Mouse (Mus musculus): ENCODE measurements around the gene Phc2.

Gene Phc2

DNA sequence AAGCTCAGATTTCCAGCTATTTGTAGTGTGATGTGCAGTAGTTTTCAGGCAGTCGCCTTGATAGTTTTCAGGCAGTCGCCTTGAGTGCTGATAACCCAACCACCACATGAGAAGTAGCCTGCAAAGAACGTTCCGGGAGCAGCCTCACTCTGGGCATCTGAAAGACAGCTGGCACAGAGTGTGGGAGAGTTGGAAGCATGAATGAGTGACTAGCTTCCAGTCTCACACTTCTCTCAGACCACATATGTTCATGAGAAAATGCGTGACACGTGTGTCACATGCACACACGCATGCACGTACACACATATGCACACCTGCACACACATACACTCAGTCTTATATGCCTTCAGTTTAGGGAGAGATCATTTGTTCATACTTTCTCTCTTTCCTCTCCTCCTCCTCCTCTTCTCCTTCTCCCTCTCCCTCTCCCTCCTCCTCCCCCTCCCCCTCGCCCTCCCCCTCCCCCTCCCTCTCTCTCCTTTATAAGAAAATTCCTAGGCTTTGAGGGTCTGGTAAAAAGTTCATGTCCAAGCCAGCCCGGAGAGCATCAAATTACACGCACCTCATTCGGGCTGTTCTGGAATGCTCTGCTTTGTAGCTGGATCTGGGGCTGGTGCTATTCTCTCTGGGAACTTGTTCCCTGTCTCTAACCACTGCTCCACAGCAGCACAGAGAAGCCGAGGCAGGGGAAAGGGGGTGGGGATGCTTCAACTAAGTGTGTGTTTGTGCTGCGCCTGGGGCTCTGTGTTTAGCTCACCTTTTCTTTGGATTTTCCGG, 37.8 kb downstream of the Phc2 start:
- no peak for DNase-seq

DNA sequence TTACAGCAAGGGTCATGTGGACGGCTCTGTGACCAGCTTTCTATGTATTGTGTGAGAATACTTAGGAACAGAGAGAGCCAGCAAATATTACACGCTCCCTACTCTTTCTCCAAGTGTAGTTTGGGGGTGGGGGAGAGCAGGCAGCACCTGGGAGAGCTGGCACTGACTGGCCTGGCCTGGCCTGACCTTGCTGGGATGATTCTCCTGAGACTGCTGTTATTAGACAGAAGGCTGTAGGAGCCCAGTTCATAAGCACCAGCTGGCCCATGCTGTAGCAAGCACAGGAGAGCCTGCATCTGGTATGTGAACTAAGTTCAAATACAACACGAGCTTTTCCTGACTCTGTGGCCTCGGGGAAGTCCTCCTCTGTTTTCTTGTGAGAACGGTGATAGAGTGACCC, 38.7 kb downstream of the Phc2 start:
- DNase-seq: no peak

DNA sequence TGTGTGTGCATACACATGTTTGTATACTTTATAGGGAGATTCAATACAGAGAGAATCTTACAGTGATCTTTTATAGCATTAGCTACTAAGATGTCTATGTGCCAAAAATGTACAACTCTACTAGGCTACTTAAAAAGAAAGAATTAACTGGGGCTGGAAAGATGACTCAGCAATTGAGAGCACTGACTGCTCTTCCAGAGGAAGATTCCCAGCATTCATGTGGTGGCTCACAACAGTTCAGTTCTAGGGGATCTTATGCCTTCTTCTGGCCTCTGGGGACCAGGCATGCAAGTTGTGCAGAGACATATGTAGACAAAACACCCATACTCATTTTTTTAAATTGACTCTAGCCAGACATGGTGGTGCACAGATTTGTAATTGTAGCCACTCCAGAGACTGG, 39.8 kb downstream of the Phc2 start:
- DNase-seq: no peak

DNA sequence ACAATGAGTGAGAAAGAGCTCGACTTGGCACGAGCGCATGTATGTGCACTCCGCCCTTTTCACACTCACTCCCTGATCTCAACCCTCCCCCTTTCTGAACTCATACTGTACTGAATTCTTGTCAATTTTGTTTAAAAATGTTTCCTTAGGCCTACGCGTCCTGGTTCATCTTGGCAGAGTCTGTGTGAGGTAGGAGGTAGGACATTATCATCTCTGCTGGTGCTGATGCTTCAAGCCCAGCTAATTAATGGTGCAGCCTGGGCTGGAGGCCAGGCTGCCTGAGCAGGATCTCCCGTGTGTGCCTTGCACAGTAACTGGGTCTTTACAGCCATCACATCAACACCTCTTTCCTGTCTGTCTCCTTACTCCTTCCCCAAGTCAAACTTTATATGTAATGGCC, 40.6 kb downstream of the Phc2 start:
- no peak for DNase-seq

DNA sequence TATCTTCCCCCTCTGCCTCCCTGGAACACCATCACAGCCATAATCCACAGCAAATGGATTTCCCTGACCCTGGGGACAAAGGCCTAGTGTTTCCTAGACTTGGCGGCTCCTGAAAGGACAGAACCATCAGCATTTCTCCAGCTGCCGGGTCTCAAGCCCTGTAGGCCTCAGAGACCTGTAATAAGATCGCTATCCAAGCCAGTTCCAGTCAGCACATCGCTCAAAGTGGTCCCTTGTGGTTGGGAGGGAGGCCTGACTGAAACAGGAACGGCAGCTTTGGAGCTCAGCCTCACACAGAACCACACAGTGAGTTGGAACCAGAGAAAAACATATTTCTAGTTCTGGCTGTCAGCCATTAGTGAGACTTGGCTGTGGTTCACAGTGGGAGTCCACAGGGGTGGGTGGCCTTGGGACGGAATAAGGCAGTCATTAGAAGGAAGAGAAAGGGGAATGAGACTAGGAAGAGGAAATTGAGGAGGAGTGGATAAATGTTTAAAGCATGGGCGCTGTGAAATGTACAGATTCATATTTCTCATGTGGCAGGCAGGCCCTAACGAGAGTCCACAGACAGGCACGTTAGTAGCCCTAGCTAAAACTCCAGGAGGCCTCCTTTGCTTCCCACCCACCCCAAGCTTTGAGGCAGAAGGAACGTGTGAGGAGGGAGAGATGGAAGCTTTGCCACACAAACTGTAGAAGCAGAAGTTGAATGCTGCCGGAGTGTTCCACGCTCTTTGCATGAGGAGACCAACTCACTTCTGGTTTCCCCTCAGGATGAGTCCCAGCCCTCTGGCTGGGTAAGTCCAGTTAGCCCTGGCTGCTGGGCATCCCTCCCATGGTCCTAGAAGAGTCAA, 43.7 kb downstream of the Phc2 start:
- no peak for DNase-seq

DNA sequence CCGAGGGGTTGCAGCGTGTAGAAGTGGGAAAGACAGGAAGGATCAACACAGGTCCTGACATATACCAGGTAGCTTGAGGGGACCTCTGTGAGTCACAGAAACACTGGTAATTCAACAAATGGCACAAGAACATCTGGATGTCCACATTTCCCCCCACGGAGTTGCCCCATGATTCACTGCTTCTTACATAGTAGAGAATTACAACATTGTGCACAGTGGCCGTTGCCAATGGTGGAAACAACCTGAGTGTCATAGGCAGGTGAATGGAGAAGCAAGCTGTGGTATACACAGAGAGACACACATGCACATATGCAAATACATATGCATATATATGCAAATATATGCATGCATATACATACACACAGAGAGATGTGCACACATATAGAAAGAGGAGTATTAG, 45.4 kb downstream of the Phc2 start:
- DNase-seq: no peak

DNA sequence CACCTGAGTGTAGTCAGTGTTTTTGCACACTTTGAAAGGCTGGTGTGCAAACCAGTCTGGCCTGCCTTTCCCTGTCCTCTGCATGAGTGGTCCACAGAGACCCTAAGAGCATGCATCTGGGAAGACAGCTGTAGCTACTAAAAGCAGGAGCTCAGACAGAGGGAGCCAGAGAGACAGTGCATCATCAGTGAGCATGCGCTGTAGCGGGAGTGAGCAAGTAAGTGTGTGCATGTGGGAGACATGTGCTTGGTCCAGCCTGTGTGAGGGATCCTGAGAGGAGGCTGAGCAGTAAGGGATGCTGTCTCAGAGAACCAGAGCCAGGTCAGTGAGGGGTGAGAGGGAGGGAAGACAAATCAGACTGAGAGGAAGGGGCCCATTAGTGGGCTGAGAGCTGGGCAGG, 46.0 kb downstream of the Phc2 start:
- no peak for DNase-seq

DNA sequence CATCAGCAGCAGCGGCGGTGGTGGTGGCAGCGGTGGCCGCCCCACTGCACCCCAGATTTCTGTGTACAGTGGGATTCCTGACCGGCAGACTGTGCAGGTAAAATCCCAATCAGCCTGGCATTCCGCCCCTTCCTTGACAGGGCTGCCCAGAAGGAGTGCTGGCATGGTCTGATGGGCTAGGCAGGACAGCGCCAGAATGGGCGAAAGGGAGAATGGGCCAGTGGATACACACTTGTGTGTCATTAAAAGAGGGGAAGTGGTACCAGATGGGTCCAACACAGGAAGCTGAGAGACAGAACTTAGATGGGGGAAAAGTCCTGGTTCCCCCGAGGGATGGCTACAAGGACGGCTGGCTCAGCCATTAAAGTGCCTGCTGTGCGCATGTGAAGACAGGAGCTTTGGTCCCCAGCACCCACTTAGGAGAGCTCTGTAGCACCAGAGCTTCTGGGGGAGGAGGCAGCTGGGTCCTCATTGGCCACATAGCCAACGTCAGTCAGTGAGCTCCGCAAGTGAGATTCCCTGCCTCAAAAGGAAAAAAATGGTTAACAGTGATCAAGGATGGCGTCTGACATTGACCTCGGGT, 50.7 kb downstream of the Phc2 start:
- DNase-seq: no peak

DNA sequence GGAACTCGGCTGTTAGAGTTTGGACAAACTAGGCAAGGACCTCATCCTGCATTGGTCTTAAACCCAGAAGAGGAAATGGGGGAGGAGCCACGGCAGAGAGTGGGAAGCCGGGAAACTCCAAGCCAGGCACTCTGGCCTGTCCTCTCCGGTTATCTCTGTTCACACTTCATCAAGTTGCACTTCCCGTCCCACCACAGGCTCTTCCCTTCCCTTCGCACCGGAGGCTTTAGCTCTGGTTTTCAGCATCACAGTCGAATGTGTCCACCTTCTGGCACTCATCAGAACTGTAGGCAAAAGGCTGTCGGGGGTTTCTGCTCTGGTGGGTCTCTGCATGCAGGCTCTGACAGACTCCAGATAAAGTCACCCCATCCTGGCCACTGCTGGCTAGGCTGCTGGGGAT, 52.1 kb downstream of the Phc2 start:
- DNase-seq: no peak

DNA sequence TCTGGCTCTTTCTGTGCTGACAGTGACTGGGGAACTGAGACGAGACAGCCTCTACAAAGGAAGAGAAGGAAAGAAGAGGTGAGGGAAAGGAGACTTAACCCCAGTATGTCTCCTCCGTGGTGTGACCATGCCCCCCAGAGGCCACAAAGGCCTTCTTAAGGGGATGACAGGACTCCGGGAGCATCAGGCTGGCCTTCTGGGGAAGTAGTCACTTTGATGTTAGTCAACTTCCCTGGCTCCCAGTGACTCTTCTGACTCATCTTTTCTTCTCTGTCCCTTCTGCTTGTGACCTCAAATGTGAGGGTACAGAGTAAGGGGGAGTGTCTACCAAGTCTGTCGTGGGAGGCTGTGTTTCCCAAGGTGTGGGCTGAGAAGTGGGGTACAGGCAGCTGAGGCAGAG, 52.9 kb downstream of the Phc2 start:
- no peak for DNase-seq

DNA sequence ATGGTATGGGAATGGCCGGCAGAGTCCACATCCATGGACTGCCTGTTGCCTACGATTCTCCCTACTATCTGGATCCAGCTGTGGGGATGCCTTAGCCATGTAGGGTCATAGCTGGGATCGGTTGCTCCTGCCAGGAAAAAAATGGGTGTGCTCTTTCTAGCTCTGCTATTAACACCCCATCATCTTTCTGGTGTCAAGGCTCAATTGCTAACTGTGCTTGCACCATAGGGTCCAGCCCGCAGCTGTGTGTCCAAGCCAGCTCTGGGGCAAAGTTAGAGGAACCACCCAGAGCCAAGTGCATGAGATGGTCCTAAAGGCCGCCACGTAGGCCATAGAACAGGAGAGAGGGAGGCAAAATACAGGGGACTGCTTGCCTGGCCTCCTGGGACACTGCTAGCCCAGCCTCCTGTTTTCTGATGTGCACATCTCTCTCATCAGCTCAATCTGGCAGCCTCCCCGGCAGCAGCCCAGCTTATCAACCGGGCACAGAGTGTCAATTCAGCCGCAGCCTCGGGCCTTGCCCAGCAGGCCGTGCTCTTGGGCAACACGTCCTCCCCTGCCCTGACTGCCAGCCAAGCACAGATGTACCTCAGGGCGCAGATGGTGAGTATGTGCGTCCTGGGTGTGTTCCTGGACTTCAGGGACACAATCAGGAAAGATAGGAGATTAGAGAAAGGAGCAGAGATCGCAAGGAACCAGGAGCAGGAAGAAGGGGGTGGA, 54.7 kb downstream of the Phc2 start:
- no peak for DNase-seq

DNA sequence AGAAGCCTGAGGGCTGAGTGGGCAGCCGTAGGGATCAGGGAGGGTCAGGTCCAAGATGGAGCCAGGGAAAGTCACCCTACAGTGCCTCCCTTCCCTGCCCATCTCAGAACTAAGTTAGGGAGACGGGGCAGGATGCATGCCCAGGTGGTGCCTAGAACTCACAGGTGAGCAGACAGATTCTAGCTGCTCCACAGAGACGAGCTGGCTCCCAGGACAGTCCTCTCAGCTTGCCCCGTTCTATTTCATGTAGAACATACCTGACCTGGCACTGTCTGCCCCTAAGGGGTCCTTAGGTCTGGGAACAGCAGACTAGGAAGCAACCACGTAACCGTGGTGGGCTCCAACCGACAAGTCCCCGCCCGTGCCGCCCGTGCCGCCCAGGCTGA, 55.3 kb downstream of the Phc2 start:
- DNase-seq: no peak

DNA sequence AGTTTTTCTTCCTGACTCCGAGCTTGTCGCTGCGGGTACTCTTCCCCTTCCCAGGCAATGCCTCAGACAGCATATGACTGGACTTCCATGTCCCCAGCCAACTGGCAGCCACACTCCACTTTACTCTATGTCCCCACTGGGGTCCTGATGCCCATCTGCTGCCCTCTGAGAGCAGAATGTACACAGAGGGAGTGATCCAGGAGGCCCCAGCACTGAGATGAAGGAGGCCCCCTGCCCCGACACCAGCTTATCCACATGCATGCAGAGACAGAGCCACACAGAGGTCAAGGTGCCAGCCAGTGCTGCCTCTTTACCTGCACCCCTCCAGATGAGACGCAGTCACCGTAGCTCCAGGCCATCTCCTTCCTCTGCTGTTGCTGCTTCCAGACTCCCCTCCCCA, 55.8 kb downstream of the Phc2 start:
- no peak for DNase-seq

DNA sequence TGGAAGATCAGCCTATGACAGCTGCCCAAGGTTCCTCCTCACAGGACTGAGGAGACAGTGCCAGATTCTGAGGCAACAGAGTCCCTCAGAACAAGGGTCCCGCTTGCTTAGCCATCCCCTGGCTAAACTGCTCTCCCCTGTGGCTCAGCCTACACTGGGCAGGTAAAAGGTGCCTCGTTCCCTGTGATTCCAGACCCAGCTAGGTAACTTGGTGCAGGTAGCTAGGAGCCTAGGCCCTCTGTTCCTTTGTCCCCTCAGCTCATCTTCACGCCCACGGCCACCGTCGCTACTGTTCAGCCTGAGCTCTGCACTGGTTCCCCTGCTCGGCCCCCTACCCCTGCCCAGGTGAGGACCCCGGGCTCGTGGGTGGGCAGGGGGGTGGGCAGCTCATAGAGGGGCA, 56.3 kb downstream of the Phc2 start:
- DNase-seq: no peak

DNA sequence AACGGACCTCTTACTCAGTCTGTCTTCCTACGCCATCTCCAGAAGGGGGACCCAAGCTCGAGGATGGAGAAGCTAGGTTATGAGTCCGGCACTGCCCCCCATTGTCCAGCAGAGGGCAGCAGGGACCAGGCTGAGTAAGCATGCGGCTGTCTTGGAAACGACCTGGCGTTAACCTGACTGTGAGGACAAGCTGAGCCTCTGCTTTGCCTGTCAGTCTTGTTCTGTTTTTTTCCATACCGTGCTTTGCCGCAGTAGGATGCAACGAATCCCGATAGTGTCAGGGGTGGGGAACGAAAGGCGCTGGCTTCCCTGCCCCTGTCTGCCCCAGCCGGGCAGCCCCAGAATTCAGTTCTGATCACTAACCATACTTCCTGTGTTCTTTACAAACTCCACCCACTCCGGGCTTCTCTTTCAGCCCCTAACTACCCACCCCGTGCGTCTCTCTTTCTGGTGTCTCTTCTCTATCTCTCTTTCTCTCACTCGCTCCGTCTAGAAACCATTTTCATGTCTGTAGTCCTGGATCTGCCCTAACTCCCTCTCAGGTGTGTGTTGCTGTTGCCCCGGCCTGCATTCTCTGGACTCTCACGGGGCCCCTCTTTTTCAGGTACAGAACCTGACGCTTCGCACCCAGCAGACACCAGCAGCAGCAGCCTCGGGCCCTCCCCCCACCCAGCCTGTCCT, 57.1 kb downstream of the Phc2 start:
- peak; percentile 78 to 88 for DNase-seq

DNA sequence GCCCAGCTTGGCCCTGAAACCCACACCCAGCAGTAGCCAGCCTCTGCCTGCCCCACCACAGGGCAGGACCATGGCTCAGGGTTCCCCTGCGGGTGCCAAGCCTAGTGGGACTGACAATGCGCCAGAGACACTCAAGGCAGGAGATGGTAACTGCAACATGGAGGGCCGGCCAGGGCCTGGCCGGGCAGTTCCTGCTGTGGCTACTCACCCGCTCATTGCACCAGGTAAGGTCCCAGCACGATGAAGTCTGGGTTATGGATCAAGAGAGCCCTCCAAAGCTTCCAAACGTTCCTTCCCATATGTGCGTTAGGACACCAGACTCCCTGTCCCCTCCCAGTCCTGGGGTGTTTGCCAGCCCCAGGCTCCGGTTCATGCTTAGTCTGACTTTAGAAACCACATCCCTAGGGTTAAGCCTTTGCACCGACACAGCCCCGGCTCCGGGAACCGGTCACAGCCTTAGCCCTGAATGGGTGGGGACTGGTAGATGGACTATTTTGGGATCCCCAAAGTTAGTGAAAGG, 57.7 kb downstream of the Phc2 start:
- no peak for DNase-seq

DNA sequence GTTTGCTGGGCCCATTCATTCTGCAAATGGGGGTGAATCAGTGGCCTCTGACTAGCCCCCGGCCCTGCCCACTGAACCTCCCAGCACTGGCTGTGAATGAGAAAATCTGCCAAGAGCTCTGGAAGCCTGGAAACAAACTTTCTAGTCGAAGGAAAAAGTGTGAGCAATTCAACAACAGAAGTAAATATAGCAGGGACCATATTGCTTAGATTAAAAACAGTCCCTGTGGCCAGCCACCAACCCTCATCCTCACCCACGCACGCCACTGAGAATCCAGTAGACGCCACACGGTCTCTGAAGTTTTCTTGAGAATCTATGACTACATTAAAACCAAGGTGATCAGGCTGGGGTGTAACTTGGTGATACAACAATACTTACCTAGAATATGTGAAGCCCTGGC, 58.4 kb downstream of the Phc2 start:
- no peak for DNase-seq

DNA sequence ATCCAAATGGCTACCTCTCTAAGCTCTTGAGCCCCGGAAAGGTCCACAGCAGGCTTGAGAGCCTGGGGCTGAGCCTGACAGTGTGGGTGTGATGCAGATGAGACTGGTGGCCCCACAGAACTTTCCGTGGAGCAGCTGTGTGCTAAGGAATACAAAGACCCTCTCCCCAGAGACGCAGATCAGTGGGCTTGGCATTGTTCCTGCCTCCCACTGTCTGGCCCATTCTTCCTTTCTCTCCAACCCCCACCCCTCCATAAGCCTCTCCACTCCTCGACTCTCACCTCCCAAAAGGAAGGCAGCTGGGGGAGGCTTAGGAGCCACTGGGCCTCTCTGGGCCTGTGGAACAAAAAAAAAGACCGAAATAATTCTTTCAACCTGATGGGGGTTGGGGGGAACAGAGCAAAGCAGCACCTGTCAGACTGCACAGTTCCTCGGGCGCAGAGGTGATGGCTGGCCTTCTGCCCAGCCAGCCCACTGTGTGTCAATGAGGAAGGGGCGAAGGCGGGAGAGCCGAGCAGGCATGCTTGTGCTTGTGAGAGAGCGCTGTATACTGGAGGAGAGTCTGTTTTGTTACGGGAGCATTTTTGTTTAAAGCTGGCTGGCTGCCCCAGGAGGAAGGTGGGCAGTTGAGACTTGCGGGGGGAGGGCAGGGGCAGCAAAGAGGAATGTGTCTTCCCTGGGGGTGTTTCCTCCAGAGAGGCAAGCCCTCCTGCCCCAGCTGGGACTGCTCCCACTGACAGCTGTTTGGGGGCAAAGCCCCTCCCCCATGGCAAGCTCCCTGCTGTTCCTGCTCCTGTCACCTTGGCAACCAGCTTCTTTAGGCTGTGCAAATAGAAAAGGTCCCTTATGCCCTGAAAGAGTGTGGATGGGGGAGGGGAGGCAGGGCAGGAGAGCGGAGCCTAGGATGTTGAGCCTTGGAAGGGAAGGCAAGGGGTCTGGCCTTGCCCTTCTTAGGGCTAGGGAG, 61.0 kb downstream of the Phc2 start:
- no peak for DNase-seq

DNA sequence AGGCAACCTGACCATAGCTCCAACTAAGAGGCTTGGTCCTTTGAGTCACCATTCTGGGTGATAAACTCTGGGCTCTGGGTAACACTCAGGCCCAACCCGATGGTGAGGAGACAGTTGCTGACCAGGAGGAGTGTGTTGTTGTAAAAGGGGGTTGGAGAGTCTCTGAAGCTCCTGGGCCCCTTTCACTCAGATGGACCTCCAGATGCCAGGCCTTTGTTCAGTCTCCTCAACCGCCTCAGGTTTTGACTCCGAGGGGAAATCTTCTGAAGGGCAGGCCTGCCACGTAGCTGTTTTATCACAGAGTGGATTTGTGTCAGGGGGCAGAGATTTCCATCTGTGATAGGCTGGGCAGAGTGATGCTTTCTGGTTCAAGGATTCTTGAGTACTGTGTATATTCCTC, 61.8 kb downstream of the Phc2 start:
- DNase-seq: no peak

DNA sequence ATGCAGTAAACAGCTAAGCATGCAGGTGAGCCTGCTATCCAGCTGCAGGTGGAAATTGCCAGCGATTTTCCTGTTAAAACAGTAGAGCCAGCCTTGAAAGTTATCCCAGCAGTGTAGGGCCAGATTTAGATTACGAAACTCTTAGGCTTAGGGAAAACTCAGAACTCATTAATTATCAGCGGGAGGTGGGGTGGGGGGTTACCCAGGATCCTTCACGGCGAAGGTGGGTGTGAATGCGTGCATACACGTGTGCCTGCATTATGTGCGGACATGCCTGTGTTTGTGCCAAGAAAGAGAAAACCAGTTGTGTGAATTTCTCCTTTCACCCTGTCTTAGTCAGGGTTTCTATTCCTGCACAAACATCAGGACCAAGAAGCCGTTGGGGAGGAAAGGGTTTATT, 62.2 kb downstream of the Phc2 start:
- DNase-seq: no peak

DNA sequence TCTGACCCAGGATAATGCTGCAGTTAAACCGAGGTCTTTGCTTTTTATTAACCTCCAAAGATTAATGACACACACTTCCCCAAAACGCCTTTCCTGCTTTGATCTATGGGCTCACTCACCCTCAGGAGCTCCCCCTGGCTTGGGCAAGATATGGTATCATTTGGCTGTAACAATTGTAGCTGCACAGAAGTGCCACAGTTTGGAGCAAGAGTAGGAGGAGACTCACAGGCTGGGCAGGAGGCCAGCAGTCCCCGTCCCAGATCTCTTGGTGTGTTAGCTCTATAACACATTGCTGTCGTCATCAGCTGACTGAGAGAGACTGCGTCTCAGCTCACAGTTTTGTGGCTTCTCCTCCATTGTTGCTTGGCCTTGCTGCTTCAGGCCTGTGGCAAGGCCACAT, 65.6 kb downstream of the Phc2 start:
- no peak for DNase-seq
